Mouse (Mus musculus) cerebral cortex, adult 2 months (tissue): ENCODE measurements around the gene Hagh.

Experiments used
- whole genome bisulfite sequencing: fragments of 180-500 bp; shearing (Covaris S2); methylation state at CpG from one replicate; pipeline ENCODE4 v1.1.7; 2018; 5-methylcytosine and 5-hydroxymethylcytosine counted together

The Hagh gene

DNA sequence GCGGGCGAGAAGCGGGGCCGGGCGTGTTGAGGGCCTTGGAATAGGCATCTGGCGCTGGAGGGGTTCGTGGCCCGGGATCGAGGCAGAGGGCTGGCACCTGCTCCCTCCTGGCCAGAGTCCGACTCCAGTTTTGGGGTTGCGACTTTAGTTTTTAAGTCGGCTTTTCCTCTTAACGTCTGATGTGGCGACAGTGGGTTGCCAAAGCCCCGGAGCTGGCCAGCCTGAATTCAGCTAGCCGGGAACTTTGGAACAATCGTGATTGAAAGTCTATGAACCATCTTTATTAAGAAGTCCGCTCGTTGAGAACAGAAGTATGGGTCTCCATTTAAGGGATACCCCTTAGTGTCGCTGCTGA is 10.8 kb downstream of the Hagh start:
- WGBS = 1% methylated on average over 20 of the region's 20 CpGs

- 75% methylated on average over 10 of the region's 10 CpGs for WGBS
Observed at GRCm38 (mm10) chr17:24851381-24852125, 11.6 kb downstream of the Hagh start.

DNA sequence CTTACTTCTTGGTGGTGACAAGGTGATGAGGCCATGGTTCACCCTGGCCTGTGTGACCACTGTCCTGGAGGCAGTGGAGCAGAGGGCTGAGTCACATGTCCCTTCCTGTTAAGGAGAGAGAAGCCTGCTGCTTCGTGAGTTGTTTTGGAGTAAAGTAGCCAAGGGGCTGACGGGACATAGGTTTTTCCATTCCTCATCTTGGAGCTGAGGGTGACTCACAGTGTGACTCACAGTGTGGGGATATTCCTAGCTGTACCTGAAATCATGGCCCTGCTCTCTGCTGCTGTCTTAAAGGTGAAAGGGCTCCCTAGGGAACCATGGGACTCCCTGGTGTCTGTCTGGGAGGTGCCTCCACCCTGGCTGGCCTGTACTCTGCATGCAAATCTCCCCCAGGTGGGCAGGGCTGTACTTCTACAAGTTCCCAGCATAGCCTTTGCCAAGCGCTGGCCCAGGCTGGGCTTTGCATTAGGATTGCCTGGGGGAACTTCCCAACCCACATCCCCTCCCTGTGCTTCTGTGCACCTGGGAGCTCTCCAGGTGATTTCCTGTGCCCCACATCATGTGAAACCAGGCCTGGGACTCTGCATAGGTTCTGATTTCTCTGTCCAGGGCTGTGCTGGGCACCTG is 16.0 kb downstream of the Hagh start:
- WGBS = 53% methylated on average over 3 of the region's 3 CpGs

DNA sequence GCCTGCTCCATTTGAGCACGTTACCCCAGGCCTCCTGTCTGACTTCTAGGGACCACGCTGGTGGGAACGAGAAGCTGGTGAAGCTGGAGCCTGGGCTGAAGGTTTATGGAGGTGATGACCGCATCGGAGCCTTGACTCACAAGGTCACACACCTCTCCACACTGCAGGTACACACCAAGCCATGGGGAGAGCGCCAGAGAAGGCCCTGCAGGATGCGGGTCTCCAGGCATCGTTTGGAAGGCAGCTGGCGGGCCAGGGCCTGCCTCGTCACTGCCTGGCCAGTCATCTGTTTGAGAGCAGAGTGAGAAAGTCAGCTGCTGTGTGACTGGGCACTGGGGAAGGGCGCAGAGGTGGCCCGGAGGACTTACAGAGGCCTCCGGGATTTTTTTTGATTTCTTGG is 16.6 kb downstream of the Hagh start:
- 93% methylated on average over 13 of the region's 13 CpGs for WGBS

DNA sequence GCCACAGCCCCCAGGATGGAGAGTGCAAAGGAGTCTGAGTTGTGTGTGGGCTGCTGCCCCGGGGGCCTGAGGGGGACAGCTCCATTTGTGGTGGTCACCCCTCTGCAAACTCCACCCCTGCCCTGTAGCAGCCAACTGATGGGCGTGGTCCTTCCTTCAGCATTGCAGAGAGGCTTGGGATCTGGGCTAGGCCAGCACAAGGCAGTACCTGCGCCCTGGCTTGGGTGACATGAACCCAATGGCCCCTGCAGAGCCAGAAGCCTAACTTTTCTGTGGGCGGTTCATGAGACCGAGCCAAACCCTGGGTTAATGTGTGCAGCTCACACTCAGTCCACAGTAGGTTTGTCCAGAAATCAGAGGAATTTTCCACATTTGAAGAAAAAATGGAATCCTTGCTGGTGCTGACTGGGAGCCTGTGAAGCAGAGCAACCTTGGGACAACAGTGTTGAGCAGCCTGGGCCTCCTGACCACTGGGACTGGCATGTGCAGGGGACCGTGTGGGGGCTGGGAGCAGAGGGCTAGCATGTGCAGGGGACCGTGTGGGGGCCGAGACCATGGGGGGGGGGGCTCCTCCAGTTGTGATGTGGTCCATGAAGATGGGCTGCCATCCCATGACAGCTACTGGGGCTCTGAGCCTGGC is 18.0 kb downstream of the Hagh start:
- WGBS = 91% methylated on average over 8 of the region's 8 CpGs

- 77% methylated on average over 6 of the region's 6 CpGs for WGBS
Observed at GRCm38 (mm10) chr17:24858967-24859366, 19.0 kb downstream of the Hagh start.

DNA sequence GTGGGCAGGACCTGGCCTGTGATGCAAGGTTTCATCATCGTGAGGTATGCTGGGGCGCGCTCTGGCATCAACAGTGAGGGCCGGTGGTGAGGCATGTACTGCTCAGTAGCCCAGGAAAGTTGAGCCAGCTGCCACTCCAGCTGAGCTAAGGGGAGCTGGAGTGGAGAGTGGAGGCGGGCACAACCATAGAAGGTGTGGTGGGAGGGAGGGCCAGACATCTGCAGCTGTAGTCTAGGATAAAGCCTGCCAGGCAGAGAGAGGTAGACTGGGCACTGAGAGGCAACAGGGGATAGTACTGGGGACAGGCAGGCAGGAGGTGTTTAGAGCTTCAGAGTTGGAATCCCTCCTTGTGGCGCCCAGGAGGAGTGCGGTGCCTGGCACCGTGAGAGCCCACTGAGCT is 20.1 kb downstream of the Hagh start:
- WGBS = 94% methylated on average over 8 of the region's 8 CpGs

DNA sequence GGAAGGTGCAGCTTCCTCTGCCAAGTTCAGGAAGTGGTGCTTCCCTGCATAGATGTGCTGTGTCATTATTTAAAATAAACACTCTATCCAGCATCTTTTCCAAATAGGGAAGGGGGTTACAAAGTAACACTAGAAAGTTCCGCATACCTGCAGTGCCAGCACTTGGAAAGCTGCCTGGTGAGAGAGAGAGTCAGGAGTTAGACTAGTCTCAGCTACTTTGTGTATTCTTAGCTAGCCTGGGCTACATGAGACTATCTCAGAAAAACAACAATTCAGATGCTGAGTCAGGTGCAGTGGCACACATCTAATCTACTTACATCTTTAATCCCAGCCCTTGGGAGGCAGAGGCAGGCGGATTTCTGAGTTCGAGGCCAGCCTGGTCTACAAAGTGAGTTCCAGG is 21.8 kb downstream of the Hagh start:
- WGBS = 93% methylated on average over 3 of the region's 3 CpGs

GRCm38 (mm10) chr17:24865776-24866175 is 25.8 kb downstream of the Hagh start, which contains the start of gene Igfals:
Gene Igfals (plus strand): TSS chr17:24865997.
- WGBS = 90% methylated on average over 8 of the region's 8 CpGs

- 56% methylated on average over 10 of the region's 10 CpGs for WGBS
Observed at GRCm38 (mm10) chr17:24867914-24868313, 28.0 kb downstream of the Hagh start.

DNA sequence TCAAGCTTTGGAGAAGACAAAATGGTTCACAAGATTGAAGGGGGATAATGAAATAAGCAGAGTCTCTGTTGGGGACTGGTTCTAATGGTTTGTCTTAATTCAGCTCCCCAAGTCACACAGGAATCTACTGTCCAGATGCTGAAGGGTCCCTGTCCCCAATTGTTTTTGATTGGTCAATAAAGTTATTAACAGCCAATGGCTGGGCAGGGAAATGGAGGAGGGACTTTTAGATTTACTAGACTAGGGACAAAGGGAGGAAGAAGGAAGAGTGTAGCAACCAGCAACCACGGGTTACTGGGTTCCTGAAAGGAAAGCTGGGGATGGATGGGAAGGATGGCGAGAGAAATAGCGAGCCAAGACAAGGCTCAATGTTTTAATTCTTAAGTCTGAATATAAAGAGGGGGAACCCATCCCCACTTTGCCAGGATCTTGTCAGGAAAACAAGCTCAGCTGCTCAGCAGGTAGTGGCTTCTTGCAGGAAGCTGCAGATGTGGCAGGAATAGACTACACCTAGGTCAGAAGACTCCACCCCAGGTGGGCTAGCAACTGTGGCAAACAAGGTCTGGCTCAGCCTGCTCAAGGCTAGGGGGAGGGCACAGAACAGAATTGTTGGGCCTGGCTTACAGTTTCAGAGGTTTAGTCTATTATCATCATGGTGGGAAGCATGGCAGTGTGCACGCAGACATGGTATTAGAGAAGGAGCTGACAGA is 33.9 kb downstream of the Hagh start:
- WGBS = 63% methylated on average over 4 of the region's 4 CpGs

DNA sequence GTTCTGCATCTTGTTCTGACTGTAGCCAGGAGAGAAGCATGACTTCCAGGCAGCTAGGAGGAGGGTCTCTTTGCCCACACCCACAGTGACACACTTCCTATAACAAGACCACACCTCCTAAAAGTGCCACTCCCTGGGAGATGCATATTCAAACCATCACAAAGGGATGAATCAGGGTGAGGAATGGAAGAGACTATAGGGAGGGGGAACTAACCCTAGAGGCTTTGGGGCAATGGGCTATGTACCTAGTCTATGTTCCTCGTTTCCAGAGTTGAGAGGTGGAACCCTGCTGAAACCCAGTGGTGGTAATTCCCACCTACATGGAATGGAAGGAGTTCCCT is 34.4 kb downstream of the Hagh start:
- WGBS = 62% methylated on average over 1 of the region's 1 CpGs

DNA sequence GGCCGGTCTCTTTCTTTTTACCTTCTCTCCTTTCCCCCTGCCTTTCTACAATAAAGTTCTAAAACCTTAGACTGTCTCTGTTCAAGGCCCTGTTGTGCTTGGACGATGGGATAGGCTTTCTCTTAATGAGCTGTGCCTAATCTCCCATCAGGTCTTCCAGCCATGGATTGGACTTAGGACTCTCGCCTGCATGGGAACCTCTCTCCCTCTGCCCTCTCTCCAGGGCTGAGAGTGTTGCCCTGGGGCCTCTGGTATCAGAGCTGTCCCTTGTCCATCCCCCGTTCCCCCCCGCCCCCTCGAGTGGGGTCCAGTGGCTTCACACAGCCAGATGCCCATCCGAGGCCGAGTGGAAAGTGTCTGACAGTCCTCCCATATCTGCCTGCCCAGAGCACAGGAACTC is 35.0 kb downstream of the Hagh start:
- 82% methylated on average over 8 of the region's 8 CpGs for WGBS

- WGBS = 64% methylated on average over 10 of the region's 10 CpGs
Observed at GRCm38 (mm10) chr17:24877336-24878116, 37.6 kb downstream of the Hagh start.

- WGBS = 50% methylated on average over 5 of the region's 5 CpGs
Observed at GRCm38 (mm10) chr17:24878117-24878397, 38.1 kb downstream of the Hagh start.

- WGBS = 72% methylated on average over 8 of the region's 8 CpGs
Observed at GRCm38 (mm10) chr17:24878531-24878930, 38.6 kb downstream of the Hagh start.

DNA sequence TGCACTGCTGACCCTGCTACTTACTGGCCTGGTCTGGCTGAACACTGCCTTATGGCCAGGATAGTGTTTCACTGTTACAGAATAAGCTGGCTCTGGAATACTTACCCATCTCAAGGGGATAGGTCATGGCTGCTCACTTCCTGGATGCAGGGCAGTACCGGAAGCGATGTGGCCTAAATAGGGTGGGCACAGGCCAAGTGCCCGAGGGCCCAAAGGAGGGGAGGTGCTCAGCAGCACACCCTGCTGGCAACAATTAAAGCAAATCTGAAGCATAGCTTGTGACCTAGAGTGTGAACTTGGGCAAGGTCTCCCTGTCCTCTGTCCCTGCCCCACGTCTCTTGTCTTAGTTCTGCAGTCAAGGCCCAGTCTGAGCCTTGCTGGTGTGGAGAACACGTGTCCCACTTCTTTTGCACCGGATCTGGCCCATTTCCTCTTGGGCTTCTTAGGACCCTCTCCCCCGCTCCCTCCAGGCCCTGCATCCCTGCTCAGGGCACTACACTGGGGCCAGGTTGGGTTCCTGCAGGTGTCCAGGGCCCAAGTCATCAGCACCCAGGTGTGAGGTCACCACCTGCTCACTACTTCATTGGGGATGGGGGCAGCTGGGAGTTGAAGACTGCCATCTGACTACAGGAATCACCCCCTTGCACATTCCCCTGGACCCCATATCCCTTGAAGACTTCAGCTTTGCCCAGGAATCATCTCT is 41.9 kb downstream of the Hagh start:
- WGBS = 48% methylated on average over 7 of the region's 7 CpGs

DNA sequence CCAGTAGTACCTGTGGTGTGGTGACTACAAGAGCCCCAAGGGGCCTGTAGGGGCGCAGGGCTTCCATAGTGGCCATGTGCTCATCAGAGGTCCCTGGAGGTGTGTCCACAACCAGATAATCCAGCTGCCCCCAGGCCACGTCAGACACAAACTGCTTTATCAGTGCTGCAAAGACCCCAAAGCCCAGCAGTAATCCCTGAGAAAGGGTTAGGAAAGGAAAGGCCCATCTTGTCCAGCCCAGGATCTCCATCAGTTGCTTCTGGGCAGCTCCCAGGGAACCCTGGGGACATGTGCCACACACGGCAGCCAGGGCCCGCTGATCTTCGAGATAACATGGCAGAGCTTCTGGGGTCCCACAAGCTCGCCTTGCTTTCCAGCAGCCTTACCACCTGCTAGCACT is 44.4 kb downstream of the Hagh start:
- 87% methylated on average over 6 of the region's 6 CpGs for WGBS

DNA sequence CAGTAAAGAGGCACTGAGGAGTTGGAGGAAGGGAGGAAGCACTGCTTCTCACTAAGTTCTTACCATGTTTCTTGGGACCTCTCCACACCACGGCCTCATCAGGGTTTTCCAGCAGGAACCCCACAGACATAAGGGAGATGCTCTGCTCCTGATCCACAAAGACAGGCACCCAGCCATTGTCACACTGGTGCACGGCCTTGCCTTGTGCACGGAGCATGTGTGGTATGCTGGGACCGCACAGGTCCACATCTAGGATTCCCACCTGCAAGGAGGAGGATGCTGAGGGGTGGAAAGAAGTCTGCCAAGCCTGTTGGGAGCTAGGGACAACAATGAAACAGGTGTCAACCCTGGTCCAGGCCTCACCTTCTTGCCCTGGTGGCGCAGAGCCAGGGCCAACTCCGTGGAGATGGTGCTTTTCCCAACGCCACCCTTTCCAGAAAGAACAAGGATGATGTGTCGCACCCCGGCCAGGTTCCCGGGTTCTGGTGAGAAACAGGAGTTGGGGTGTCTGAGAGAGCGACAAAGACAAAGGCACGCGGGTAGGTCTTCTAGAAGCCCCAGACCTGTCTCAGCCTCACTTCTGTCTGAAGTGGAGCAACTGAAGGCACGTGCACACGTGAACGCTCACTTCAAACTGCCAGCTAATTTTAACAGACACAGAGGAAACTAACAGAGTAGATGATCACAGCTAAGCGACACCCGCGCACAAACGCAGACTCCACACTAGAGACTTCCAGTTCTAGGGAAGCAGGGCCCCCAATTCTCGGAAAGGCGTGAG is 45.6 kb downstream of the Hagh start:
- 22% methylated on average over 22 of the region's 22 CpGs for WGBS

DNA sequence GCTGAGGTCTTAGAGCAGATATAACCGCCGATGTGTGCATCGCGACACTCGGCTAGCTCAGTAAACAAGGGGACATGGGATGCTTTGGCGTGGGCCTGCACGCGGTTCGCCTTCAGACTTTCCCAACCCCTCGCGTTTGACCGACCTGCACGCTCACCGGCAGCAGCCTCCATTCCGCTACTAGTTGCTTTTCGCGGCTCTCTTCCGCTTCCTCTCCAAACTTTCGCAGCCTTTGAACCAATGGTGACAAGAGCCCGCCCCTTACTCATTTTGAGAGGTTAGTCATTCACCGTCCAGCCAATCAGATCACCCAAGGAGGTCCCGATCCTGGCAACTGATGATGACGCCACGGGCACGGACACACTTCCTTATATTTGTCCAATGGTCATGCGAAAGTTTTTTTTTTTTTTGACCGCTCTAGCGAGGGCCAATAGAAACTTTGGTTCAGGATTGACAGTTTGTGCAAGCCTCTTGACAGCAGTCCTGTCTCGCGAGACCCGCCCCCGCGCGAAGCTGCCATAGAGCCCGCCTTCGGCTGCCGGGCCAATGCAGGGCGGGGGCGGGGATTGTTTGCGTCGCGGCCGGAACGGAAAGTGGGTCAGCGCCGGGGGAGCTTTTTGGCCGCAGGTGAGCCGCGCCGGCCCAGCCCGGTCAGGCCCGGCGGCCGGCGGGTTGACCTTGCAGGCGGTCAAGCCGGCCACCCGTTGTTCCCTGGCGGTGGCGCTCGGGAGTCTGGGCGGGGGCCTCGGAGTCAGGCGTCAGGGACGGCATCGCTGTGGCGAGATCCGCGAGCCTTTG is 46.4 kb downstream of the Hagh start, which contains the start of the genes Nubp2 and Spsb3:
TSS of gene Nubp2 (minus strand) at position 216 of the 798 bp plus-strand sequence.
TSS of gene Spsb3 (plus strand) at position 510 of the 798 bp plus-strand sequence.
- under 1% methylated on average over 69 of the region's 69 CpGs for WGBS
